Mouse (Mus musculus): ENCODE data around the gene Utp20.
"Not testable (repeated sequence)": the region's sequence is repeated elsewhere in the genome, so short reads cannot be mapped to it uniquely, and the experiment has no call there.

Gene Utp20

GRCm38 (mm10) chr10:88826188-88826946 is at the start of gene Utp20:
TSS of gene Utp20 (minus strand) at chr10:88826804.
- peak; percentile 79 to 81 for DNase-seq

DNA sequence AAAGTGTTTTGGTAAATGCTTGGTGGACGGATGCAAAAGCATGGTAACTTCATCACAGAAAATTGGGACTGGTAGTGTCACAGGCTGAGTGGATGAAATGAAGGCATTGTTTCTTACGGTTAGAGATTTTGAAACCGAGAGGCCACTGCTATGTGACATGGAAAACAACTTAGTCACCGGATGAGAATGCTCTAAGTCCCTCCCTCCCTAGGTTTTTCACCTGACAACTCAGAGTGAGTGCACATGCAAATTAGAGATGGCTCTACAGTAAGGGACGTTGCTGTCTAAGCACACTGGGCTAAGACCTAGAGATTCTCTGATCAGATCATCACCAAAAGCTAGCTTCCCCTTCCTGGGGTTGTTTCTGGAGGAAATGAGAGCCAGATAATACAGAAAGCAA is 48.3 kb upstream of the Utp20 start:
- no peak for DNase-seq

- no peak for DNase-seq
Measured at GRCm38 (mm10) chr10:88866017-88866416, 39.4 kb upstream of the Utp20 start.

GRCm38 (mm10) chr10:88862293-88862692 is 35.7 kb upstream of the Utp20 start:
- no peak for DNase-seq

GRCm38 (mm10) chr10:88861416-88861815 is 34.8 kb upstream of the Utp20 start:
- DNase-seq: no peak

GRCm38 (mm10) chr10:88860911-88861310 is 34.3 kb upstream of the Utp20 start:
- no peak for DNase-seq

- DNase-seq: no peak
Measured at GRCm38 (mm10) chr10:88853326-88853725, 26.7 kb upstream of the Utp20 start.

DNA sequence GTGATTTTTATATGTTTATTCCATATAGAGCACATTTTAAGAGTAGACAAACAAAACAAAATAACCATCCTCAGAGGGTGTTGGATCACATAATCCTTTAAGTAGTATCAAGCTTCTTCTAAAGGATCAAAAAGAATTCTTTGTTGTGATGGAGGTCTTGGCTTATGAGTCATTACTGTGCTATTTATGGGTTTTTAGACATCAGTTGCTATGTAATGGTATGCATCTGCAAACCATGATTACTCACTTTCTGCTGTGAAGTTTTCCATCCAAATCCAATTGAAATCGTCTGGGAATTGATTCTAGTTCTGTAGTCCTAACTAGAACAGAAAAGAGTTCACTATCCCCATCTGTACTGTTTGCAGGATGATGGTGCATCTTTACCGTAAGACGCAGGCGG is 23.4 kb upstream of the Utp20 start:
- DNase-seq: no peak

GRCm38 (mm10) chr10:88848876-88849476 is 22.4 kb upstream of the Utp20 start:
- no peak for DNase-seq

DNA sequence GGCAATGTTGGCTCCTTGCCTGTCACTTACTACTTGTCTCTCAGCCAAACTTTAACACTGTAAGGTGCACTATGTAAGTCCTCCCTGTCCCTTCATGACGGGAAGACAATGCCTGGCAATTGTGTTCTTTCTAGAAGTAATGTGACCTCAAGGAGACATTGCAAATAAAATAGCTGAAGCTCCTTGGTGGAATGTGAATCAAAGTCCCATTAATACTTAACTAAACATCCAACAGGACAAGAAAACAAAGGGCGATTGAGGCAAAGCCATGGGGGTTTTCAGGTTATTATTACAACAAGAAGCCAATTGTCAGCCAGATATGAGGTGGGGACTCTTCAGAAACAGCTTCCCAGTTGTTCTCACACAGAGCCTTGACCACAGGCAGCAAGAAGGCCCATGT is 7.6 kb upstream of the Utp20 start:
- no peak for DNase-seq

GRCm38 (mm10) chr10:88828361-88828760 is 1.8 kb upstream of the Utp20 start:
- no peak for DNase-seq

- no peak for DNase-seq
Measured at GRCm38 (mm10) chr10:88827596-88827995, 992 bp upstream of the Utp20 start.

- DNase-seq: not testable (repeated sequence)
Measured at GRCm38 (mm10) chr10:88826947-88827306, 323 bp upstream of the Utp20 start.

DNA sequence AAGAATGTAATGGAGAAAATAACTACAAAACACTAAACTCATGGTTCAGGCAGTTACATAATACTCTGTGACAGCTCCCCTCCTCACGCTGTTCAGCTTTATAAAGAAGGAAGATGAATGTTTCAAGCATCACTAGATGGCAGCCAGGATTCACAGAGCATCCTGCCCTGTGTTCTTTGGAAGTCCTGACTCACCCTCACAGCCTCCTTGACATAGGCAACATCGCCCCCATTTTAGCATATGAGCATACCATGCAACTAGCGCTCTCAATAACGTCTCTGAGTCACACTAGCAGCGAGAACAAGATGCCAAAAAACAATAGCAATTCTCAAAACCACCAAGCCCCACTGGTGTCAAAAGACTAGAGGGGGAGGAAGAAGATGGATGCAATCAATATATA is 9.3 kb downstream of the Utp20 start:
- no peak for DNase-seq

- no peak for DNase-seq
Measured at GRCm38 (mm10) chr10:88815256-88815655, 11.3 kb downstream of the Utp20 start.

DNA sequence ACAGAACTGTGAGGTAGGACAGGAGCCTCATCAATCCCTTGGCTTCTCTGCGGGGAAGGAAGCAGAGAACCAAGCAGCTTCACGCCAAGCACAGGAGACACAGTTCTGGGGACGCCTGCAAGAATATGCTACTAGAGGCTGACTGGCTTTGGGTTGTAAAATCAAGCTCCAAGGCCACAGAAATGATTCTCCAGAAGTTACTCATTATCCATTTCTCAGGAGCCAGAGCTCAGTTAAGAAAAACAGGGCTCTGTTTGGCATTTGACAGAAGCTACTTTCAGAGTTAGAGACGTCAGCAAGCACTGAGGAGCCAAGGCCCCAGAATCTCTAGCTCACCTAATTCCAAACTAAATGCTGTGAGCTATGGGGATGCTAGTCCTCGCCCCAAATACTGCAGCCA is 14.9 kb downstream of the Utp20 start:
- no peak for DNase-seq

DNA sequence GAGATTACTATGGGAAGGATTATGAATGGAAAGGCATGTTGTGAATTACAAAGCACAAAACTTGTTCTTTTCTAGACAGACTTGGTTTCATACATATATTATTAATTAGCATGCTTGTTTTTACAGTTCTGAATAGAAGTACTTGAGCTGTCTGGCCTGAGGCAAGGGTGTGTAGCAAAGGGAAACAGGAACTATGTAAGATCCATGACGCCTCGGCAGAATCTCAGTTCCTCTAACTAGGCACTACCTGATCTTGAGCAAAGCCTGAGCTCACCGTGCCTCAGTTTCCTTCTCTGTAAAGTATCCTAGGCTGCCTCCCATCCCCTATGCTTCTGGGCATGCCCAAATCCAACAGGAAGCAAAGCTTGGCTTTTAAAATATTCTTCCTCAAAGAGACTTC is 24.4 kb downstream of the Utp20 start:
- DNase-seq: peak in 1 of 2 experiments; percentile 9

GRCm38 (mm10) chr10:88799381-88799780 is 27.2 kb downstream of the Utp20 start:
- DNase-seq: peak in 1 of 2 experiments; percentile 3

- no peak for DNase-seq
Measured at GRCm38 (mm10) chr10:88797452-88797851, 29.2 kb downstream of the Utp20 start.

DNA sequence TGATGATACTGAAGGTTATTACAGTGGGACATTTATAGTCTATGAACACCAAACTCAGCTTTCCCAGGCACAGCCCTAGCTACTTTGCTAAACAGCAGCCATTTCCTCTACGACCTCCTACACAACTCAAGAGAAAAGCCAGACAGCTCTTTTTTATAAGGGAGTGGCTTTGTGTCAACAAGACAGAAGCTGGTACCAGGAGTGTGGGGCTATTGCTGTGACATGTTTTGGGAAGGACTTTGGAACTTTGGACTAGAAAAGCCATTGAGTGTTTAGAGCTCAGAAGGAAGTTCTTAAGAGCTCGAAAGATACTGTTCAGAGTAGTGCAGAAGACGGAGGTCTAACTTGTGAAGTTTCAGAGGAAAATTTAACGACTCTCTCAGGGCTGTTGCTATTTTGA is 29.7 kb downstream of the Utp20 start:
- no peak for DNase-seq

GRCm38 (mm10) chr10:88795226-88795625 is 31.4 kb downstream of the Utp20 start:
- DNase-seq: no peak

DNA sequence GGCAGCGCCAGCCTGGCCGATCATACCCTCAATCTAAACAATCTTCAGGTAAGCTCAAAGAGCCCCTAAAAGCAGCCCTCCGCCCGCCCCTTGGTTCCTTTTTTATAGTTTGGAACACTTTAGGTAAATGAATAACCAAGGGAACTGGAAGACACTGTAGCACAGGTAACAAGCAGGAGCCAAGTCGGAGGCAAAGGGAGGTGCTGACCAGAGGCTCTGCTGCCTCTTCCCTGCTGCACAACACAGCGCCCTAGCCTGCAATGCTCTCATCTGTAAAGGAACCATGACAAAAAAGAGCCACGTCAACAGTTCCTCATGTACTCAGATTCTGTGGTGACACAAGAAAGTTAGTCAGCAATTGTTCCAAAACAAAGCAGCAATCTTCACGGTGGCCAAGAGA is 32.0 kb downstream of the Utp20 start:
- peak in 1 of 2 experiments; percentile 7 for DNase-seq

DNA sequence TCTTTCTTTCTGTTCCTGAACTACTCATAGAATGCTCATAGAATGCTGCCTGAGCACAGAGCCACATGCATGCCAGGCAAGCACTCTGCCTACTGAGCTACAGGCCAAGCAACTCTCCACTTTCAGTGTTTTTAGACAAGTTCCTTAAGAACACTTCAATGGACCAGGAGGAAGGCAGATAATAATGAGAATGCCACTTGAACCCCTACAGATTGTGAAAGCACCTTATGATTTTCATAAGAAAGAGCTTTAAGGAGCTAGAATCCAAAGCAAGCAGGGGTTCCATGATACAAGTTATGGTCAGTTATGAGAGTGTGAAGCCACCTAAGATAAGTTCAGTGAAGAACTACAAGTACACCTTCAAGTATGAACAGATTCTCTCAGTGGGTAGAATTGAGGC is 32.9 kb downstream of the Utp20 start:
- DNase-seq: peak in 1 of 2 experiments; percentile 44

- DNase-seq: no peak
Measured at GRCm38 (mm10) chr10:88784513-88784931, 42.1 kb downstream of the Utp20 start.

DNA sequence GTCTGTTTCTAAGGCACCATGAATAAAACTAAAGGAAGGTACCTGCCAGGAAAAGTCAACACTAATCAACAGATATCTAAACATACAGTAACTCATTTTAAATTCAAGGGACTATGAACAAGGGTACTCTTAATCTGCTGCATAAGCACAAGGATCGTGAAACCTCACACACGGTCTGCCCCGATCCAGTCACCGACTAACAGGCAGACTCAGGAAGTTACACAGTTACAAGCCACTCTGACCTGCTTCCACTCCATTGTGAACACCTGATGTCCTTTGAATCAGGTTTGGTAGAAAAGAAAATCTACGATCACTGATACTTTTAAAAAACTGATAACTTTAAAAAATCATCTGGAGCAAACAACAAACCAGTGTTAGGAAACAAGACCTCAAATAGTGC is 42.7 kb downstream of the Utp20 start:
- DNase-seq: no peak
